Mouse (Mus musculus) C2C12 (cell line): ENCODE data around the gene Adora3. TPM values are rescaled to one million over a fixed set of nuclear protein-coding genes. Genes with fewer than 3 reads are reported as not detected.

Experiments used
- H3K27me3 ChIP-seq: one replicate; pipeline ENCODE4 v1.6.1; 2011; ENCODE audit not compliant: control insufficient read depth, insufficient read depth, insufficient read length
- H3K36me3 ChIP-seq: one replicate; pipeline ENCODE4 v1.6.1; 2011; ENCODE audit not compliant: control insufficient read depth, insufficient read depth
- H3K4me3 ChIP-seq: one replicate; pipeline ENCODE4 v1.5.1; 2011; ENCODE audit warnings: mild to moderate bottlenecking, control low read depth; ENCODE audit not compliant: poor library complexity, insufficient read depth, severe bottlenecking
- H3K79me2 ChIP-seq: one replicate; pipeline ENCODE4 v1.6.1; 2011; ENCODE audit not compliant: control insufficient read depth, insufficient read depth
- H3K79me3 ChIP-seq: one replicate; pipeline ENCODE4 v1.6.1; 2011; ENCODE audit warnings: low read depth, control low read depth
- H3ac ChIP-seq: one replicate; pipeline ENCODE3; 2011; ENCODE audit warnings: low read depth; ENCODE audit not compliant: control insufficient read depth, insufficient read length
- CEBPB ChIP-seq: IDR thresholded peaks from one replicate; pipeline ENCODE4 v1.6.1; 2011; ENCODE audit warnings: low read depth, mild to moderate bottlenecking, control low read depth, moderate library complexity
- CTCF ChIP-seq: IDR thresholded peaks from one replicate; pipeline ENCODE4 v1.5.1; 2011; ENCODE audit not compliant: control insufficient read depth, insufficient read depth, insufficient read length
- FOSL1 ChIP-seq: IDR thresholded peaks from one replicate; pipeline ENCODE4 v1.8.0; 2011; ENCODE audit warnings: mild to moderate bottlenecking, low read length; ENCODE audit not compliant: poor library complexity, insufficient read depth, severe bottlenecking
- MAX ChIP-seq: IDR thresholded peaks from one replicate; pipeline ENCODE4 v1.6.1; 2011; ENCODE audit warnings: mild to moderate bottlenecking, control low read depth
- MYOD1 ChIP-seq: IDR thresholded peaks from one replicate; pipeline ENCODE4 v1.6.1; 2011; ENCODE audit warnings: low read depth; ENCODE audit not compliant: control insufficient read depth, insufficient read length
- MYOG ChIP-seq: IDR thresholded peaks from one replicate; pipeline ENCODE4 v1.6.1; 2011; ENCODE audit not compliant: control insufficient read depth, insufficient read length; ENCODE audit errors: extremely low read depth
- USF1 ChIP-seq: IDR thresholded peaks from one replicate; pipeline ENCODE4 v1.6.1; 2011; ENCODE audit warnings: low read depth, mild to moderate bottlenecking, control low read depth, moderate library complexity
- polyA plus RNA-seq: library from polyadenylated mRNA; unstranded; fragments of >200 nt; fragmentation: generic; extraction: Trizol; gene quantifications from one replicate; pipeline ENCODE4 v1.2.1, GENCODE M21; 2012; ENCODE audit warnings: missing spikeins

The Adora3 gene
- polyA plus RNA-seq, 1 experiment = not detected

DNA sequence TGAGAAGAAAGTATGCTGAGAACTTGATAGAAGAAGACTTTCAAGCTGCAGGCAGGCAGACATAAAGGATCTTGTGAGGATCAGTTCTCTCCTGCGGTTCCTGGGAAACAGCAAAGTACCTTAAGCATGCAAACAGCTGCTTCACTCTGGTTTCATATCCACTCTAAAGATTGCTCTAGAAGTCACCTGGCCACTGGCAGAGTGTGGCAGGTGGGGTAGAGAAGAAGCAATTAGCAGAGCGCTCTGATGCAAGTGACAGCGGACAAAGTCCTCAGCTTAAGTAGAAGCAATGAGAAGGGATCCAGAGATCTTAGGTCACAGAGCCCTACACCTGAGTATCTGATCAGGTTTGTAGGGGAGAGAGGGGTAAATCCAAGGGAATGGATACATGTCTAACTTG, 39.1 kb upstream of the Adora3 start:
- no peaks in the 10 kb centered on the region for H3K36me3 ChIP-seq
- H3K4me3 ChIP-seq = no peak overlapping the region
- TF ChIP-seq USF1 (no peak), CTCF (no peak), CEBPB (no peak), MAX (no peak), MYOD1 (no peak), FOSL1 (no peak), MYOG (no peak)
- H3K79me3 ChIP-seq = no peaks in the 10 kb centered on the region
- no peaks in the 10 kb centered on the region for H3K79me2 ChIP-seq
- no peaks in the 10 kb centered on the region for H3K27me3 ChIP-seq
- no peak overlapping the region for H3ac ChIP-seq

- no peak overlapping the region for H3ac ChIP-seq
- H3K79me3 ChIP-seq = no peaks in the 10 kb centered on the region
- H3K4me3 ChIP-seq = no peak overlapping the region
- no peak for TF ChIP-seq CEBPB
- no peak for TF ChIP-seq MAX
- no peak for TF ChIP-seq FOSL1
- TF ChIP-seq MYOD1 = no peak
- no peak for TF ChIP-seq MYOG
- no peak for TF ChIP-seq USF1
- TF ChIP-seq CTCF = no peak
- no peaks in the 10 kb centered on the region for H3K79me2 ChIP-seq
- H3K36me3 ChIP-seq = no peaks in the 10 kb centered on the region
- no peaks in the 10 kb centered on the region for H3K27me3 ChIP-seq
Observed at GRCm38 (mm10) chr3:105835875-105836274, 34.8 kb upstream of the Adora3 start.

DNA sequence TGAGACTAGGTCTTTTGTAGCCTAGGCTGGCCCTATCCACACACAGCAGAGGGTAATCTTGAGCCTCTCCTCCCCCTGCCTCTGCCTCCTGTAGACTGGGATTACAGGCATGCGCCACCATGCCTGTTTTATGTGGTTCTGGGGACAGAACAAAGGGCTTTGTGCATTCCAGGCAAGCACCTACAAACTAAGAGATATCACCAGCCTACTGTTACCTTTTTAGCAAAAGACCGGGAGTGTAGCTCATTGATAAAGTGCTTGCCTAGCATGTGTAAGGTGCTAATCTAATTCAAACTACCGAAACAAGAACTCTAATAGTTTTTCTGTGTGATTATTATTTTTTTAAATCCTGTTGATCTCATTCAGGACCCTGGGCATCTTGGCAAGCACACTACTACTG, 33.8 kb upstream of the Adora3 start:
- H3K79me2 ChIP-seq = no peaks in the 10 kb centered on the region
- TF ChIP-seq MAX = no peak
- no peak for TF ChIP-seq USF1
- TF ChIP-seq CTCF = no peak
- TF ChIP-seq CEBPB = no peak
- TF ChIP-seq MYOG = no peak
- TF ChIP-seq MYOD1 = no peak
- TF ChIP-seq FOSL1 = no peak
- no peaks in the 10 kb centered on the region for H3K36me3 ChIP-seq
- no peak overlapping the region for H3K4me3 ChIP-seq
- no peaks in the 10 kb centered on the region for H3K79me3 ChIP-seq
- no peak overlapping the region for H3ac ChIP-seq
- peaks cover 2% of the 10 kb centered on the region for H3K27me3 ChIP-seq

GRCm38 (mm10) chr3:105838655-105839054, 32.0 kb upstream of the Adora3 start:
- H3K79me2 ChIP-seq = no peaks in the 10 kb centered on the region
- no peaks in the 10 kb centered on the region for H3K36me3 ChIP-seq
- TF ChIP-seq MYOD1 = no peak
- TF ChIP-seq FOSL1 = no peak
- H3K4me3 ChIP-seq = no peak overlapping the region
- H3K79me3 ChIP-seq = no peaks in the 10 kb centered on the region
- no peak overlapping the region for H3ac ChIP-seq
- H3K27me3 ChIP-seq = peaks cover 9% of the 10 kb centered on the region

- Histone ChIP-seq H3K79me3 (no peaks in the 10 kb centered on the region), H3ac (no peak overlapping the region), H3K36me3 (no peaks in the 10 kb centered on the region), H3K27me3 (peaks cover 9% of the 10 kb centered on the region), H3K4me3 (no peak overlapping the region), H3K79me2 (no peaks in the 10 kb centered on the region)
- TF ChIP-seq CTCF (no peak), USF1 (no peak), MAX (no peak), MYOG (no peak), CEBPB (no peak), MYOD1 (no peak), FOSL1 (no peak)
Observed at GRCm38 (mm10) chr3:105839836-105840235, 30.8 kb upstream of the Adora3 start.

- Histone ChIP-seq H3K27me3 (peaks cover 12% of the 10 kb centered on the region), H3K79me3 (no peaks in the 10 kb centered on the region), H3K4me3 (no peak overlapping the region), H3K36me3 (no peaks in the 10 kb centered on the region), H3ac (no peak overlapping the region), H3K79me2 (no peaks in the 10 kb centered on the region)
- no peak for TF ChIP-seq MYOD1
- no peak for TF ChIP-seq MYOG
- TF ChIP-seq CEBPB = no peak
- TF ChIP-seq CTCF = no peak
- TF ChIP-seq USF1 = no peak
- TF ChIP-seq FOSL1 = no peak
- TF ChIP-seq MAX = no peak
Observed at GRCm38 (mm10) chr3:105846294-105847069, 24.2 kb upstream of the Adora3 start.
